Mouse (Mus musculus) limb, embryonic 11.5 days (tissue): ENCODE results near the gene Ankrd55. TPM values are rescaled to one million over a fixed set of nuclear protein-coding genes. Genes with fewer than 3 reads are reported as not detected.
A peak's percentile ranks its signal among the peaks of the same experiment; 100 is the strongest.

ENCODE experiments used
- ATAC-seq: fragments of 200-750 bp; cut with Nextera tagmentation; 2 replicates; pipeline ENCODE4 v1.8.0; 2017; ENCODE audit warnings: low read depth; ENCODE audit not compliant: insufficient number of reproducible peaks, low FRiP score, low TSS enrichment
- DNase-seq: peaks from one replicate; pipeline ENCODE4 v3.0.0-alpha.2; 2015; ENCODE audit warnings: low spot score
- H3K27ac ChIP-seq: fragments of 300-500 bp; sonication (generic); replicated peaks from 2 replicates; pipeline ENCODE4 v1.5.1; 2014; ENCODE audit warnings: low read depth, mild to moderate bottlenecking, low read length
- H3K27me3 ChIP-seq: fragments of 300-500 bp; sonication (generic); 2 replicates; pipeline ENCODE4 v1.6.1; 2014; ENCODE audit warnings: mild to moderate bottlenecking, low read length, mixed read lengths; ENCODE audit not compliant: control insufficient read depth, insufficient read depth
- H3K36me3 ChIP-seq: fragments of 300-500 bp; sonication (generic); 2 replicates; pipeline ENCODE4 v1.6.1; 2014; ENCODE audit warnings: mild to moderate bottlenecking, low read length, moderate library complexity, mixed read lengths; ENCODE audit not compliant: control insufficient read depth, insufficient read depth
- H3K4me1 ChIP-seq: fragments of 300-500 bp; sonication (generic); 2 replicates; pipeline ENCODE4 v1.6.1; 2014; ENCODE audit warnings: low read length, mixed read lengths; ENCODE audit not compliant: control insufficient read depth, insufficient read depth
- H3K4me2 ChIP-seq: fragments of 300-500 bp; sonication (generic); 2 replicates; pipeline ENCODE4 v1.6.1; 2014; ENCODE audit warnings: low read depth, mild to moderate bottlenecking, moderate library complexity; ENCODE audit not compliant: severe bottlenecking
- H3K4me3 ChIP-seq: fragments of 300-500 bp; sonication (generic); 2 replicates; pipeline ENCODE4 v1.5.1; 2014; ENCODE audit warnings: low read depth, low read length
- H3K9ac ChIP-seq: fragments of 300-500 bp; sonication (generic); 2 replicates; pipeline ENCODE4 v1.6.1; 2014; ENCODE audit warnings: mild to moderate bottlenecking, low read length
- H3K9me3 ChIP-seq: fragments of 300-500 bp; sonication (generic); 2 replicates; pipeline ENCODE4 v1.6.1; 2016; ENCODE audit warnings: low read length; ENCODE audit not compliant: control insufficient read depth
- WGBS: fragments of 180-500 bp; shearing (Covaris S2); extraction: QIAGEN DNeasy Blood & Tissue Kit; methylation state at CpG from one replicate; pipeline ENCODE4 v1.1.7; 2014; 5-methylcytosine and 5-hydroxymethylcytosine counted together
- polyA plus RNA-seq: library from polyadenylated mRNA; unstranded; fragments of >200 nt; fragmentation: Nextera tagmentation; extraction: Ambion mirVana; gene quantifications from 2 replicates; pipeline ENCODE4 v1.2.1, GENCODE M21; 2014

The Ankrd55 gene
- 0.20 and 0.21 TPM in 2 replicates for polyA plus RNA-seq

DNA sequence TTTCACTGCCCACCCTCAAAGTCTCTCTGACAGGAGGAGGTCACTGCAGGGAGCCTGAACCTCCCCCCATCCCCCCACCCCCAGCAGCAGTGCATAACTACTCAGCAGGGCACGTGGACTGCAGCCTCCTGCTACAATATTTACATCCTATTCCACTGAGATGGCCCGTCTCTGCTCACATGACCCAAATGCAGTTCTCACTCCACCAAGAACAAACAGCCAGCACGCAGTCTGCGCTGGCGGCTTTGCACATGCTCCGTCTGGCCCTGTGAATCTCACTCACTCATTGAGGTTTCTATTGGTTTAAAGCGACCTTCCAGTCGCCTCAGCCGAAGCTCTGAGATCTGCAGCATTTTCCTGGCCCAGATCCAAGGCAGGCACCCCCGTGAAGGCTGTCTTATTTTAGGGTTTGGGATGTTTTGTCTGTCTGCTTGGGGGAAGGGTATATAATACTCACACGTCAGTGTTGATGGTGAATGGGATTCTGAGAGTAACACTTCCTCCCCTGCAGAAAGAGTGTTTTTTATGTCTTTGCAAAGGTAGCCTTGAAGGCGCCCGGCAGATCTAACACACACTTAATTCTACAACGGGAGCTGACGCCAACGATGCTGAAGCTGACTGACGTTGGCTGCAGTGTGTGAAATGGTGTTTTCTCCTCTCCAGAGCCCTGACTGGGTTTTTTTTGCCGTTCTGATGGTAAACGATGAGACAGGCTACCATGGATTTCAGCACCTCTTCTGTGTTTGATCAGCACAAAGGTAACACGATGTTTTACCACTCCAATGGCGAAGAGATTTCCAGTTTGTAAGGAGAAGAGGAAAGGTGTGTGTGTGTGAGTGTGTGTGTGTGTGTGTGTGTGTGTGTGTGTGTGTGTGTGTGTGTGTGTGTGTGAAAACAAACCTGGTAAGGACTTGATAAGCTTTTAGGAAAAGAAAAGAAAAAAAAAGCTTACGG lies at the start of gene Ankrd55:
Ankrd55 (plus strand) TSS at position 227 of the 954 bp plus-strand sequence.
- 17% methylated on average over 22 of the region's 22 CpGs for WGBS
- Histone ChIP-seq H3K4me3 (0 out of 2 replicates have a peak within 1 kb of the TSS, but pooled peaks have one; percentile 6), H3K9ac (no peak within 1 kb of the TSS), H3K4me1 (peaks cover 2% of the 10 kb centered on the region; the same call in 1 of the 2 replicates), H3K36me3 (no peaks in the 10 kb centered on the region), H3K27ac (no peak within 1 kb of the TSS), H3K9me3 (no peaks in the 10 kb centered on the region), H3K4me2 (peak within 1 kb of the TSS; percentile 39), H3K27me3 (no peaks in the 10 kb centered on the region)
- peak; percentile 86 for ATAC-seq
- peak; percentile 73 for DNase-seq

GRCm38 (mm10) chr13:112239239-112239638 lies 49.0 kb upstream of the Ankrd55 start:
- 96% methylated on average over 2 of the region's 2 CpGs for WGBS
- Histone ChIP-seq H3K9me3 (0 out of 2 replicates have a peak, but pooled peaks cover 3% of the 10 kb centered on the region), H3K4me2 (no peak overlapping the region), H3K27ac (no peak overlapping the region), H3K9ac (no peak overlapping the region), H3K36me3 (no peaks in the 10 kb centered on the region), H3K27me3 (no peaks in the 10 kb centered on the region), H3K4me3 (no peak overlapping the region), H3K4me1 (no peaks in the 10 kb centered on the region)
- no peak for ATAC-seq
- DNase-seq: no peak

- no peaks in the 10 kb centered on the region for H3K4me1 ChIP-seq
- 65% methylated on average over 8 of the region's 8 CpGs for WGBS
- no peak overlapping the region for H3K4me2 ChIP-seq
- H3K9ac ChIP-seq: no peak overlapping the region
- ATAC-seq: no peak
- no peaks in the 10 kb centered on the region for H3K36me3 ChIP-seq
- H3K4me3 ChIP-seq: no peak overlapping the region
- no peak overlapping the region for H3K27ac ChIP-seq
- DNase-seq: no peak
- H3K9me3 ChIP-seq: peaks cover under 1% of the 10 kb centered on the region; the same call in 1 of the 2 replicates
- H3K27me3 ChIP-seq: no peaks in the 10 kb centered on the region
Observed at GRCm38 (mm10) chr13:112241431-112241830, 46.8 kb upstream of the Ankrd55 start.

DNA sequence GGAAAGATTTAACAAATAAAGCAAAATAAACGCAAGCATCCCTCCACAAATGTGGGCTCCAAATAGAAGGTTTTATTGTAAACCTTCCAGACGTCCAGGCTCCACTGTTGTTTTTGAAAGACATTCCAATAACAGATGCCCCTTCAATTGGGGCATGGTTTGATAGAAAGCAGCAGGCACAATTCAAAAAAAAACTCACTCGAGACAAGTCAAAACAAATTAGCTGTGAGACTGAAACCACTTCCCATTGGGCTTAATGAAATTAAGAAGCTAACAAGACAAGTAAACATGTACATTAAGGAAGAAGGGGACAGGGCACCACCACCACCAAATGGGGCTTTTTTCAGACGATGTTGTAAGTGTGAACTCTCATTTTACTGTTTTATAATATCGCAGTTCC lies 43.1 kb upstream of the Ankrd55 start:
- Histone ChIP-seq H3K36me3 (no peaks in the 10 kb centered on the region), H3K27me3 (no peaks in the 10 kb centered on the region), H3K4me1 (no peaks in the 10 kb centered on the region), H3K4me2 (no peak overlapping the region), H3K4me3 (no peak overlapping the region), H3K27ac (no peak overlapping the region), H3K9ac (no peak overlapping the region), H3K9me3 (peaks cover 6% of the 10 kb centered on the region; the same call in 1 of the 2 replicates)
- no peak for DNase-seq
- WGBS: 53% methylated on average over 5 of the region's 5 CpGs
- no peak for ATAC-seq

DNA sequence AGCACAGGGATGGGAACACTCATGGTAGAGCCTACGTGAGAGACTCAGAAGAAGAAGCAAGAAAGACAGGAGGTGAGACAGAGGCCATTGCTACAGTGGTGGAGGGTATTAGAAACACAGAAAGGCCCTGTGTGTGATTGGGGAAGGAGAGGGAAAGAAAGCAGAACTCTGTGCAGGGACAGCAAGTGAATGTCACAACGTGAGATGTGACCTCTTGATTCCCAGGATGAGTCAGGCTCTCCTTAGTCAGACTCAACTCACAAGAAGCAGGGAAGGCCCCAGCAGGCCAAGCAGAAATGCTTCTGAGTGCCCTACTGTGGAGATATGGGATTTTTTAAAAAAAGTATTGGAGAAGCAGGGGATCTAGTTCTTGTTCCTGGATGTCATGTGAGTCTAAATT lies 36.8 kb upstream of the Ankrd55 start:
- Histone ChIP-seq H3K9me3 (peaks cover 6% of the 10 kb centered on the region; the same call in 1 of the 2 replicates), H3K9ac (no peak overlapping the region), H3K27me3 (no peaks in the 10 kb centered on the region), H3K4me2 (no peak overlapping the region), H3K36me3 (no peaks in the 10 kb centered on the region), H3K4me3 (no peak overlapping the region), H3K27ac (no peak overlapping the region), H3K4me1 (no peaks in the 10 kb centered on the region)
- DNase-seq (no peak), ATAC-seq (no peak)
- 77% methylated on average over 2 of the region's 2 CpGs for whole genome bisulfite sequencing

DNA sequence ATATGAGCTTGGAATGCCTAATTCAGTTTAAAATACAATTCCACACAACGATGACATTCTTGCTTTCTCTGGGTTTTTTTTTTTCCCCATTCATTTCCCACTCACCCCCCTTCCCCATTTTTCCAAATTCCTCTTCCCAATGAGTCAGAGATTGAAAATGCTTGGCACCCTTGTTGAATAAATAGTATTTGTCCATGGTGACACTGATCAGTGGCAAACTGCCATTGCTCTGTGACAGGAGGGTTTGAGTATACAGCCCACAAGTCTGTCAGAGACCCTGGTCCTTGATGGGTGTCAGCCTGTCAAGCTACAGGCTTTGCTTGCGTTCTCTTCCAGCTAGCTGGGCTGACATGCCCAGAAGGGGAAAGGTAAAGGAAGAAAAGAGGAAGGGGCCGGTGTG lies 36.2 kb upstream of the Ankrd55 start:
- ATAC-seq: no peak
- H3K27me3 ChIP-seq: no peaks in the 10 kb centered on the region
- no peak overlapping the region for H3K4me2 ChIP-seq
- H3K9me3 ChIP-seq: peaks cover 4% of the 10 kb centered on the region; the same call in 1 of the 2 replicates
- H3K27ac ChIP-seq: no peak overlapping the region
- no peak for DNase-seq
- no peaks in the 10 kb centered on the region for H3K36me3 ChIP-seq
- H3K4me1 ChIP-seq: no peaks in the 10 kb centered on the region
- H3K4me3 ChIP-seq: no peak overlapping the region
- H3K9ac ChIP-seq: no peak overlapping the region
- 75% methylated on average over 3 of the region's 3 CpGs for WGBS

- H3K4me2 ChIP-seq: no peak overlapping the region
- no peak overlapping the region for H3K4me3 ChIP-seq
- H3K9me3 ChIP-seq: peaks cover 4% of the 10 kb centered on the region; the same call in 1 of the 2 replicates
- no peaks in the 10 kb centered on the region for H3K4me1 ChIP-seq
- ATAC-seq: 0 out of 2 replicates have a peak, but pooled peaks have one; percentile 39
- H3K36me3 ChIP-seq: no peaks in the 10 kb centered on the region
- WGBS: 43% methylated on average over 13 of the region's 13 CpGs
- no peaks in the 10 kb centered on the region for H3K27me3 ChIP-seq
- no peak overlapping the region for H3K27ac ChIP-seq
- no peak overlapping the region for H3K9ac ChIP-seq
- DNase-seq: peak; percentile 36
Observed at GRCm38 (mm10) chr13:112252991-112253620, 35.1 kb upstream of the Ankrd55 start.

GRCm38 (mm10) chr13:112254116-112254515 lies 34.1 kb upstream of the Ankrd55 start:
- Histone ChIP-seq H3K9me3 (peaks cover 2% of the 10 kb centered on the region; the same call in 1 of the 2 replicates), H3K27me3 (no peaks in the 10 kb centered on the region)

More at GRCm38 (mm10) chr13:112254116-112254515, 34.1 kb upstream of the Ankrd55 start:
- ATAC-seq (no peak), DNase-seq (no peak)
- H3K27ac ChIP-seq: no peak overlapping the region
- H3K36me3 ChIP-seq: no peaks in the 10 kb centered on the region
- no peak overlapping the region for H3K4me2 ChIP-seq
- WGBS: 88% methylated on average over 8 of the region's 8 CpGs
- no peaks in the 10 kb centered on the region for H3K4me1 ChIP-seq
- H3K4me3 ChIP-seq: no peak overlapping the region
- no peak overlapping the region for H3K9ac ChIP-seq
